Mouse (Mus musculus) heart, embryonic 14.5 days (tissue): ENCODE measurements at regions not wholly inside any gene's neighbourhood (a gene's known extent, or its start where the extent isn't known, plus 50 kb on each side); places are given as distances from the start of the nearest gene placed in this dataset.

Source experiments
- ATAC-seq: fragments of 200-750 bp; cut with Nextera tagmentation; 2 replicates; pipeline ENCODE4 v1.8.0; 2017; ENCODE audit warnings: low read depth, moderate TSS enrichment; ENCODE audit not compliant: insufficient number of reproducible peaks, insufficient read depth, low FRiP score
- H3K27ac ChIP-seq, 2 experiments: fragments of 200-500 bp in 1 of 2; fragments of 300-500 bp in 1 of 2; sonication (generic) in 1 of 2; replicated peaks in 1 of 2; 2 replicates each; pipeline ENCODE4 v1.5.1; 2012 to 2014; ENCODE audit warnings: low read depth in 2 of 2, low read length in 2 of 2, control low read depth in 1 of 2, mild to moderate bottlenecking in 1 of 2, mixed read lengths in 1 of 2; ENCODE audit not compliant: control insufficient read depth in 1 of 2, insufficient read depth in 1 of 2
- H3K27me3 ChIP-seq: fragments of 300-500 bp; sonication (generic); 2 replicates; pipeline ENCODE4 v1.6.1; 2014; ENCODE audit warnings: mild to moderate bottlenecking, low read length, control low read depth; ENCODE audit not compliant: control insufficient read depth, insufficient read depth
- H3K36me3 ChIP-seq: fragments of 300-500 bp; sonication (generic); 2 replicates; pipeline ENCODE4 v1.6.1; 2014; ENCODE audit warnings: mild to moderate bottlenecking, control low read depth, low read length, mixed read lengths; ENCODE audit not compliant: control insufficient read depth, insufficient read depth
- H3K4me1 ChIP-seq, 2 experiments: fragments of 200-500 bp in 1 of 2; fragments of 300-500 bp in 1 of 2; sonication (generic) in 1 of 2; 2 replicates each; pipeline ENCODE4 v1.6.1; 2012 to 2014; ENCODE audit warnings: low read length in 2 of 2, control low read depth in 1 of 2, mixed read lengths in 1 of 2; ENCODE audit not compliant: control insufficient read depth in 2 of 2, insufficient read depth in 2 of 2
- H3K4me2 ChIP-seq: fragments of 300-500 bp; sonication (generic); 2 replicates; pipeline ENCODE4 v1.6.1; 2014; ENCODE audit warnings: mild to moderate bottlenecking, low read length
- H3K4me3 ChIP-seq, 2 experiments: fragments of 200-500 bp in 1 of 2; fragments of 300-500 bp in 1 of 2; sonication (generic) in 1 of 2; 2 replicates each; pipeline ENCODE4 v1.5.1; 2012 to 2014; ENCODE audit warnings: low read length in 2 of 2, mild to moderate bottlenecking in 2 of 2, control low read depth in 1 of 2, low read depth in 1 of 2, moderate library complexity in 1 of 2; ENCODE audit not compliant: control insufficient read depth in 1 of 2, insufficient read depth in 1 of 2
- H3K9ac ChIP-seq: fragments of 300-500 bp; sonication (generic); 2 replicates; pipeline ENCODE4 v1.6.1; 2014; ENCODE audit warnings: mild to moderate bottlenecking, low read length
- H3K9me3 ChIP-seq: fragments of 300-500 bp; sonication (generic); 2 replicates; pipeline ENCODE4 v1.6.1; 2016; ENCODE audit warnings: low read length, control low read depth; ENCODE audit not compliant: control insufficient read depth
- WGBS: fragments of 180-500 bp; shearing (Covaris S2); extraction: QIAGEN DNeasy Blood & Tissue Kit; methylation state at CpG from one replicate; pipeline ENCODE4 v1.1.7; 2014; 5-methylcytosine and 5-hydroxymethylcytosine counted together

GRCm38 (mm10) chr13:107823342-107823741 is 220.9 kb upstream of the Smim15 start:
- no peak overlapping the region for H3K4me3 ChIP-seq
- no peak overlapping the region for H3K9ac ChIP-seq
- 78% methylated on average over 1 of the region's 1 CpGs for WGBS
- H3K4me2 ChIP-seq, result no peak overlapping the region
- no peaks in the 10 kb centered on the region for H3K27me3 ChIP-seq
- peaks cover 5 to 15% of the 10 kb centered on the region in 2 experiments; a peak in 2 of 4 replicates for H3K4me1 ChIP-seq
- no peaks in the 10 kb centered on the region for H3K36me3 ChIP-seq
- no peaks in the 10 kb centered on the region for H3K9me3 ChIP-seq
- ATAC-seq, result no peak
- no peak overlapping the region for H3K27ac ChIP-seq

- no peak for ATAC-seq
- Histone ChIP-seq H3K9ac (no peak overlapping the region), H3K27ac (no peak overlapping the region), H3K9me3 (no peaks in the 10 kb centered on the region), H3K4me3 (no peak overlapping the region), H3K36me3 (no peaks in the 10 kb centered on the region), H3K27me3 (no peaks in the 10 kb centered on the region), H3K4me1 (peaks cover 5 to 15% of the 10 kb centered on the region in 2 experiments; a peak in 2 of 4 replicates), H3K4me2 (no peak overlapping the region)
- 59% methylated on average over 2 of the region's 2 CpGs for WGBS
These were observed 222.0 kb upstream of the Smim15 start for GRCm38 (mm10) chr13:107822198-107822597.

GRCm38 (mm10) chr13:107813562-107814161 is 230.6 kb upstream of the Smim15 start:
- H3K4me3 ChIP-seq, result no peak overlapping the region
- H3K27ac ChIP-seq, result no peak overlapping the region
- H3K36me3 ChIP-seq, result no peaks in the 10 kb centered on the region
- no peak overlapping the region for H3K9ac ChIP-seq
- peaks cover 0 to 8% of the 10 kb centered on the region in 2 experiments; a peak in 1 of 4 replicates for H3K4me1 ChIP-seq
- no peak for ATAC-seq
- no peaks in the 10 kb centered on the region for H3K27me3 ChIP-seq
- no peaks in the 10 kb centered on the region for H3K9me3 ChIP-seq
- no peak overlapping the region for H3K4me2 ChIP-seq
- 61% methylated on average over 9 of the region's 9 CpGs for WGBS

GRCm38 (mm10) chr13:107812014-107812413 is 232.2 kb upstream of the Smim15 start:
- H3K27me3 ChIP-seq, result no peaks in the 10 kb centered on the region
- WGBS, result 46% methylated on average over 5 of the region's 5 CpGs
- no peak overlapping the region for H3K9ac ChIP-seq
- H3K4me1 ChIP-seq, result peaks cover 0 to 8% of the 10 kb centered on the region in 2 experiments; a peak in 1 of 4 replicates
- H3K4me3 ChIP-seq, result no peak overlapping the region
- ATAC-seq, result no peak
- no peaks in the 10 kb centered on the region for H3K36me3 ChIP-seq
- no peak overlapping the region for H3K27ac ChIP-seq
- H3K9me3 ChIP-seq, result no peaks in the 10 kb centered on the region
- no peak overlapping the region for H3K4me2 ChIP-seq

- no peak for ATAC-seq
These were observed 233.4 kb upstream of the Smim15 start for GRCm38 (mm10) chr13:107810802-107811192.

GRCm38 (mm10) chr13:107810060-107810801 is 234.0 kb upstream of the Smim15 start:
- H3K27ac ChIP-seq, result no peak overlapping the region
- H3K9ac ChIP-seq, result no peak overlapping the region
- no peaks in the 10 kb centered on the region for H3K27me3 ChIP-seq
- H3K36me3 ChIP-seq, result no peaks in the 10 kb centered on the region
- H3K4me3 ChIP-seq, result no peak overlapping the region
- H3K4me2 ChIP-seq, result no peak overlapping the region
- no peak for ATAC-seq
- H3K4me1 ChIP-seq, result peaks cover 0 to 8% of the 10 kb centered on the region in 2 experiments; a peak in 1 of 4 replicates
- H3K9me3 ChIP-seq, result no peaks in the 10 kb centered on the region
- 70% methylated on average over 9 of the region's 9 CpGs for WGBS

More at GRCm38 (mm10) chr13:107810802-107811192, 233.4 kb upstream of the Smim15 start:
- Histone ChIP-seq H3K27me3 (no peaks in the 10 kb centered on the region), H3K4me3 (no peak overlapping the region), H3K36me3 (no peaks in the 10 kb centered on the region), H3K9ac (no peak overlapping the region), H3K27ac (no peak overlapping the region), H3K4me2 (no peak overlapping the region), H3K4me1 (peaks cover 0 to 8% of the 10 kb centered on the region in 2 experiments; a peak in 1 of 4 replicates), H3K9me3 (no peaks in the 10 kb centered on the region)
- 66% methylated on average over 9 of the region's 9 CpGs for WGBS

GRCm38 (mm10) chr13:107808961-107809360 is 235.3 kb upstream of the Smim15 start:
- H3K9ac ChIP-seq, result no peak overlapping the region
- no peak for ATAC-seq
- H3K27me3 ChIP-seq, result no peaks in the 10 kb centered on the region
- 0 out of 2 replicates have a peak, but pooled peaks cover 4% of the 10 kb centered on the region for H3K9me3 ChIP-seq
- H3K4me2 ChIP-seq, result no peak overlapping the region
- 92% methylated on average over 2 of the region's 2 CpGs for WGBS
- no peak overlapping the region for H3K4me3 ChIP-seq
- H3K36me3 ChIP-seq, result no peaks in the 10 kb centered on the region
- no peak overlapping the region for H3K27ac ChIP-seq
- H3K4me1 ChIP-seq, result peaks cover 0 to 8% of the 10 kb centered on the region in 2 experiments; a peak in 1 of 4 replicates
